Mouse (Mus musculus): ENCODE measurements around the gene Onecut1.

Onecut1 gene

GRCm38 (mm10) chr9:74860461-74860860, 1.3 kb upstream of the Onecut1 start:
- DNase-seq (ENCODE audit: low spot score in 2 of 2): no peak

- DNase-seq (ENCODE audit: low spot score in 2 of 2): no peak
These were observed 517 bp downstream of the Onecut1 start for GRCm38 (mm10) chr9:74862096-74862780.

GRCm38 (mm10) chr9:74862783-74863654, 1.3 kb downstream of the Onecut1 start:
- no peak for DNase-seq (ENCODE audit: low spot score in 2 of 2)

DNA sequence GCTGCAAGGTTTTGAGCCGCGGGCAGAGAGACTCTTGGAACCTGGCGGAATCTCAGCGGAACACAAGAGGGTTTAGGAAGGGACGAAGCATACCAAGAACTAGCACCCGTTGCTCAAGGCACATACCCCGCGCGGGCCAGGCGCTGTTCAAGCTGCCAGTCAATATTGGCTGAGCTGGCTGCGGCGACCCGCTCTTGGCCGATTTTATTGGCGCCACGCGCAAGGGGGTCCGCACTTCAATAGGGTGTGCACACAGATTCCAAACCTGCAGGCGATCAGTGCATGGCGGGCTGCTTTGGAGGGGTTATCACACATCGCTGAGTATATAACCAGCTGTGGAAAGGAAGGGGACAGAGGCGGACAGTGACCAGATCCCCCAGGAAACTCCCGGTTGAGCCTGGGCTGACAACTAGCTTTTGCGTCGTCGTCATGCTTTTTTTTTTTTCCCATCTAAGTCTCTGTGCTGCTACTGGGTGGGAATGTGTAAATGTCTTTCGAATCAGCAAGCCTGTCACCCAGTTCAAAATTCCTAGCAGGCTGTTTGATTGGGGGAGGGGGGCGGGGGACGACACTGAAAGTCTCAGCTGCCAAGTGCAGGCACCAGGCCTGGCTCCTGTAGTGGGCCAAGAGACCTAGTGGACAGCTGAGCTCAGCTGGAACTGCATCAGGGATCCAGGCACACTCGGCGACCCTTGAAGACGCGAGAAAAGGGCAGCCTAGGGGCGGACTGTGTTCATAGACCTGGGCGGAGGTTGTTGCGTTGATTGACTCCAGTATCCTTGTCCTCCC, 2.1 kb downstream of the Onecut1 start:
- DNase-seq (ENCODE audit: low spot score in 2 of 2): no peak

DNA sequence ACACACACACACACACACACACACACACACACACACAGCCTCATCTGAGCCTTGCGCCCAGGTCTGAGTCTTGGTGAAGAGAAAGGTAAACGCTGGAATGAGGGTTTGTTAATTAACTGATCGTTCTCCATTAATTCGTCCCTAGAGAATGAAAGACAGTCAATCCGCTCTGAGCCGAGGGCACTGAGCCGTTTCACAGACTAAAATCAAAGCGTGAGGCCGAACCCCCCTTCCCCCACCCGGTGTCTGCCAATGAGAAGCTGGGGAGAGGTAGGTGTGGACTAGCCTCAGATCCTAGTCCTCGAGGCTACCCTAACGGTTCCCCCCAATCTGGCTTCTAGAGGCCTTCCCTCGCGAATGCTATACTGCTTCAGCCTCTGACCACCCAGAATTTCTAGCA, 2.8 kb downstream of the Onecut1 start:
- no peak for DNase-seq (ENCODE audit: low spot score in 2 of 2)

DNA sequence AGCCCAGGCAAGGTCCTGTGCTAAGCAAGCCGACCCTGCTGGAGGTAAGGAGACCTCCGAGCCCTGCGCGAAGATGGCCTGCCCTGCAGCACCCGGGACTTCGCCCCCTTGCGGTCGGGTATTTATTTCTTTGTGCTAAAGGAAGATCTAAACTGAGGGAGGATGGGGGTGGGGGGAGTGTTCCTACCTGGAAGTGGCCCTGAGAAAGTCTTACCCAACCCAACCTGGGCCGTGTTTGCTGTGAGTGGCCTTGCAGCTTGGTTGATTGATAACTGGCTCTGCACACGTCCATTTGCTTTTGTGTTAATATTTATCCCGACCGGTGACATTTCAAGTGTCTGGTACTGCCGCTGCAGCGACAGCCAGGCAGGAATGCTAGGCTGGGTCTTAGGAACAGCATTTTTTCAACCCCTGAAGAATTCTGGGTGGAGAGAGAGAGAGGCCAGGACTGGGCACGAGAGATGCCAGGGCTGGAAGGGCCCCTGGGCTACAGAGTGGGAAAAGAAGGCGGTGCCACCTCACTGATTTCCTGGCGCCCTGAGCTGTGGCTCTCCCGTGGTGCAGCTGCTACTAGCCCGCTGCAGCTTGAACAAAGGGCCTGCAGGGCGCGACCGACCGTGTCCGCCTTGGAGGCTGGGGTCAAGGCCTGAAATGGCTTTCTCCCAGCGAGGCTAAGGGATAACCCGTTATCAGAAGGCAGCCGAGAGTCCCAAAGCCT, 5.0 kb downstream of the Onecut1 start:
- no peak for DNase-seq (ENCODE audit: low spot score in 2 of 2)

GRCm38 (mm10) chr9:74867641-74868205, 6.0 kb downstream of the Onecut1 start:
- no peak for DNase-seq (ENCODE audit: low spot score in 2 of 2)

GRCm38 (mm10) chr9:74868336-74868950, 6.7 kb downstream of the Onecut1 start:
- no peak for DNase-seq (ENCODE audit: low spot score in 2 of 2)

DNA sequence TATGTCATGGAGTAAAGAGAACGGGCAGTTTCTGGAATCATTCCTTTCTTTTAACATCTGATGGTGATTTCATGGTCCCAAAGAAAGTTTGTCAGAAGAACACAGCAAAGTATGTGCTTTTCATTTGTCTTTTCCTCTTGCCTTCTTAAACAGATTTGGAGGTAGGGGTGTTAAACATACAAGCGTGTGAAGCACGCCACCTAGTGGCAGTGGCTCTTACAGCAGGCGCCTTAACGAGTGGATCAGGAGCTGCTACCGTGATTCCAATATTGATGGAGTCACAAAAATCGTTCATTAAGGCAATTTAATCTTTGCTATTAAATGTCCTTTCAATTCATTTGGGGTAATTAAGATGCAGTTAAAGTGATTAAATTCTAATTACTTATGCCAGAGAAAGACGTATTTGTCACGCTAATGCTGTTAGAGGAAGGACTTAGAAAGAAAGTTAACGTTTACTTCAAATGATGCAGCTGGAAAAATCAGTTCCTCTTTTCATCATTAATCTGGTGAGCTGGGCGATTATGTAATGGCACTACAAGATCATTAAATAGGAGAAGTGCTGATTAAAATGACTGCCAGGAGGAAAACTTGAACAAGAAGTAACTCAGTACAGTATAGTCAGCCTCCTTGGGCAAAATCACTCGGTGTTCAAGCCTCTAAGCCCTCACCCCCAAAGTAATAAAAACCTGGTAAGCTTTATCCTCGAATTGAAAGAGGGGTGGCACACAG, 9.4 kb downstream of the Onecut1 start:
- DNase-seq (ENCODE audit: low spot score in 2 of 2): peak in 1 of 2 experiments; percentile 30

DNA sequence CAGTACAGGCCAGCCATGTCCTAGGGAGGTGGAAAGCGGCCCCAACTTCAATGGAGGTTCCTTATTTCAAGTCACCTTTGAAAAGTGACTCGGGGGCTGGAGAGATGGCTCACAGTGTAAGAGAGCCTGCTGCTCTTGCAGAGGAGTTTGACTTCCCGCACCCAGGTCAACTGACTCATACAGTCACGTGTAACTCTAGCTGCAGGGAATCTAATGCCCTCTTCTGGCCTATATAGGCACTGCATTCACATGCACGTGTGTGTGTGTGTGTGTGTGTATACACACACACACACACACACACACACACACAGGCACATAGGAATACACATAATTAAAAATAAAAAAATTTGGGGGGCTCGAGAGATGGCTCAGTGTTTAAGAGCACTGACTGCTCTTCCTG, 14.6 kb downstream of the Onecut1 start:
- no peak for DNase-seq (ENCODE audit: low spot score in 2 of 2)

DNA sequence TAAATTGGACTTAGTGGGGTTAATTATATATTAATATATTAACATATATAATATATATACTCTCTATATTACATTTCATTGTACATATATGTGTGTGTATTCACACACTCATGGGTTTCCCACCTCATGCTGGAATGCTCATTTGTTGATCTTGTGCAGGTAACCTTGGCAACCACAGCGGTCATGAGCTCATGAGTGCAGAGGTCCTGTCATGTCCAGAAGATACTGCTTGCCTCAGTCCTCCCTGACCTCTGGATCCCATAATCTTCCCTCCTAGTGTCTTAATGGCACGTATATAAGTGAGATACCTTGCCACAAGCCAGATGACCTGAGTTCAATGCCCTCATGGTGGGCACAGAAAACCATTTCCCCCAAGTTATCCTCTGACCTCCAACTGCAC, 16.0 kb downstream of the Onecut1 start:
- no peak for DNase-seq (ENCODE audit: low spot score in 2 of 2)

- DNase-seq (ENCODE audit: low spot score in 2 of 2): no peak
These were observed 26.1 kb downstream of the Onecut1 start for GRCm38 (mm10) chr9:74887866-74888265.

DNA sequence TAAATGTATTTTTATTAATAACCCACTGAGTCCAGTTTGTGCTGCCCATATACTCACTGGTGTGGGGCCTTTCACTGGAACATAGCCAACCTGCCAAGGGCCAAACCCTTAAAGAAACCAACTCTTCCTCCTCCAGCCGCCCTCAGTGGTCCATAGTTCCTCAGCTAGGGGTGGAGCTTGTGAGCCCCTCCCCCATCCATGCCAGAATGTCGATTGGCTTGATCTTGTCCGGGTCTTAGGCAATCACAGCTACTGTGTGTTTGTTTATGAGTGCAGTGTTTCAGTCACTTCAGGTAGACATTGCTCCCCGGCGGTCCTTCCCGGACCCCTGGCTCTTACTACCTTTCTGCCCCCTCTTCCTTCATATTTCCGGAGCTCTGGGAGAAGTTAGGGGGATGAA, 35.0 kb downstream of the Onecut1 start:
- DNase-seq (ENCODE audit: low spot score in 2 of 2): no peak

GRCm38 (mm10) chr9:74897375-74897982, 35.8 kb downstream of the Onecut1 start:
- DNase-seq (ENCODE audit: low spot score in 2 of 2): no peak

- DNase-seq (ENCODE audit: low spot score in 2 of 2): no peak
These were observed 38.4 kb downstream of the Onecut1 start for GRCm38 (mm10) chr9:74900141-74900540.

GRCm38 (mm10) chr9:74904866-74905508, 43.3 kb downstream of the Onecut1 start:
- DNase-seq (ENCODE audit: low spot score in 2 of 2): peak in 1 of 2 experiments; percentile 63

DNA sequence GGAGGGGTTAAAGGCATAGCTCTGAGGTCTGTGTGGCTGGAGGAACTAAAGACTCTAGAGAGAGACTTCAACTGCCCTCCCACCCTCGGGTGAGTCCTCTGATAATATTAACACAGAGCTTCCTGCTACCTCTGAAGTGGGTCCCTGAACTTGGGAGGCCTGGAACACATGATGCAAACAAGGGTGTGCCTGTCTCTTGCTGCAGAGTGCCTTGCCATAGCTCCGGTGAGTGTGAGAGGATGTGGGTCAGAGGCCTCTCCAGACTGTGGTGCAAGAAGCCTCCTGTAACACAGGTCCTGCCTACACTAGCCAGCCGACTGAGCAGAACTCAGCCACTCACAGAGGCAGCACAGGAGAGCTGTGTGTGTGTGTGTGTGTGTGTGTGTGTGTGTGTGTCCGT, 45.2 kb downstream of the Onecut1 start:
- no peak for DNase-seq (ENCODE audit: low spot score in 2 of 2)

GRCm38 (mm10) chr9:74909245-74909644, 47.5 kb downstream of the Onecut1 start:
- no peak for DNase-seq (ENCODE audit: low spot score in 2 of 2)

DNA sequence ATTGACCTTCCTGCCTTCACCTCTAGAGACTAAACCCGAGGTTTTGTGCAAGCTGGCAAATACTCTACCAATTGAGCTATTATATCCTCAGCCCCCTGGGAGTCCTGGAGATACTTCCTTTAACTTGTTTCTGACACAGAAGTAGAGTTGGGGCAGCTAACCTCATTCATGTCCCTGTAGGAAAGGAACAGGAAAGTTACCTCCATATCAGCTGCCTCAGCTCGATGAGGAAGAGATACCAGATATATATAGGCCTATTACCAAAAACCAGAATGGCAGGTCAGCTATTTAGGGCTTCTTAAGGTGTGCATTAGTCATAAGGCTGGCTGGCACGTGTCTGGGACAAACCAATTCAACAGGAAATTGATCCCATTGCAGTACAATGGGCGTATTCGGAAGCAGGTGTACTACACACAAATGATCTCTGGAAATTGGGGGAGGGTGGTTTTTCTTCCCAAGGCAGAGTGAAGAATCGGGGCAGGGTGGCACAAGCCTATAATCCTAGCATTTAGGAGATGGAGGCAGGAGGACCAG, 48.6 kb downstream of the Onecut1 start:
- DNase-seq (ENCODE audit: low spot score in 2 of 2): no peak

Measured in spleen, postnatal 14 days (tissue).